In the genomic region with DNA sequence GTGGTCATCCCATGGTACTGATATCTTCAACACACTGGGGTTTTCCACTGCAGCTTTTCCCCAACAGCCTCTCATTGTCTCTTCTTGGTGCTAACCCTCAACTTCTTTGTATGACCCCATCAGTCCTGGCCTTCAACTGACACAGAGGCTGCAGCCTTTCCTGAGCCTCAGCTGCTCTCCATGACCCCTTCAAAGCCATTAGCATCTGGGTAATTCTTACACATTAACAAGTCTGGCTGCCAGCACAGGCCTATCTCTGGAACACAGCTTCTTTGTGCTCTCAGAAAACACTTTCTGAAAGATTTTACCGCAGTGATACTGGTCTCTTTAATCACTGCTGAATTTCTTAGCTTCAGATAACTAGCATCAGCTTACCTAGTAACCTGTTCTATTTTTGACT, we compare ENCODE assay signal across 20 mouse cellular contexts. TPM values are rescaled to one million over a fixed set of nuclear protein-coding genes. Genes with fewer than 3 reads are reported as not detected.
DNase-seq lines count a peak whose midpoint lies in the region; ATAC-seq and TF ChIP-seq lines count a peak whose summit lies in the region.
"Had no signal": no experiment of that assay in that cellular context is flagged by ENCODE, and none has a peak within 500 bp of the region (broad histone marks: within the 10 kb centered on the region; RNA-seq: fewer than 3 reads in every experiment).

No protein-coding gene starts in this region.

- H3K4me2 ChIP-seq in limb, embryonic 15.5 days: no peak overlapping the region
- H3K4me2 ChIP-seq: forebrain, embryonic 12.5 days; limb, embryonic 12.5 days; lung, embryonic 14.5 days had no signal

- no peaks in the 10 kb centered on the region; the same call in 1 of the 2 replicates for H3K4me1 ChIP-seq in limb, embryonic 15.5 days
- peaks cover 7% of the 10 kb centered on the region for H3K4me1 ChIP-seq in limb, embryonic 10.5 days

- intact Hi-C loops in gastrocnemius, adult 2 months (cut with DNase I): no loop called here

- no peak for DNase-seq in gastrocnemius, adult 2 months
- no peak for DNase-seq in gastrocnemius, adult 18-20 months (ENCODE audit: low spot score)
- peak; percentile 56 for DNase-seq in kidney, adult 9 months
- no peak for DNase-seq in kidney, postnatal 10 days
- no peak for DNase-seq in limb, embryonic 10.5 days (ENCODE audit: low spot score)
- DNase-seq in embryo, embryonic 10.5 days (ENCODE audit: low spot score): peak; percentile 39
- DNase-seq in thymus, postnatal 0 days (ENCODE audit: low spot score): no peak
- DNase-seq: adrenal gland, postnatal 10 days; cerebellum, adult 2 months; cerebellum, postnatal 25 days; lung, embryonic 14.5 days; lung, postnatal 36 days; thymus, adult 18-20 months; thymus, postnatal 4 days had no signal

- 61% methylated on average over 1 of the region's 1 CpGs for WGBS in limb, embryonic 15.5 days
- WGBS in limb, embryonic 10.5 days: 84% methylated on average over 1 of the region's 1 CpGs

- no peak for ATAC-seq in limb, embryonic 15.5 days (ENCODE audit: insufficient number of reproducible peaks, low FRiP score, low TSS enrichment, low read depth)

- peak overlapping the region; percentile 28; the same call in 1 of the 2 replicates for H3K27ac ChIP-seq in gastrocnemius, adult 2 months
- H3K27ac ChIP-seq in limb, embryonic 15.5 days: 0 out of 2 replicates have a peak overlapping the region, but pooled peaks have one; percentile 8
- no peak overlapping the region for H3K27ac ChIP-seq in limb, embryonic 10.5 days
- H3K27ac ChIP-seq: forebrain, embryonic 12.5 days; heart, embryonic 10.5 days; limb, embryonic 12.5 days; liver, embryonic 14.5 days had no signal

- no peaks in the 10 kb centered on the region for H3K9me3 ChIP-seq in limb, embryonic 15.5 days
- no peaks in the 10 kb centered on the region for H3K9me3 ChIP-seq in limb, embryonic 10.5 days (replicated peaks)
- H3K9me3 ChIP-seq: forebrain, embryonic 12.5 days; heart, embryonic 10.5 days; limb, embryonic 12.5 days; megakaryocyte, embryonic 14.5 days had no signal

- no peak overlapping the region for H3K4me3 ChIP-seq in gastrocnemius, adult 2 months
- H3K4me3 ChIP-seq in limb, embryonic 15.5 days: no peak overlapping the region
- no peak overlapping the region for H3K4me3 ChIP-seq in limb, embryonic 10.5 days
- H3K4me3 ChIP-seq: forebrain, embryonic 12.5 days; heart, embryonic 10.5 days; limb, embryonic 12.5 days; megakaryocyte, embryonic 14.5 days had no signal

- no peaks in the 10 kb centered on the region for H3K36me3 ChIP-seq in limb, embryonic 15.5 days
- H3K36me3 ChIP-seq in limb, embryonic 10.5 days: peaks cover 37% of the 10 kb centered on the region

- no peak overlapping the region for H3K9ac ChIP-seq in limb, embryonic 15.5 days
- H3K9ac ChIP-seq: forebrain, embryonic 12.5 days; limb, embryonic 12.5 days; liver, embryonic 14.5 days; lung, embryonic 14.5 days had no signal

- TF ChIP-seq CTCF in gastrocnemius, adult 2 months (IDR thresholded peaks at IDR 0.05): no peak

- H3K27me3 ChIP-seq in limb, embryonic 15.5 days: no peaks in the 10 kb centered on the region
- no peaks in the 10 kb centered on the region for H3K27me3 ChIP-seq in limb, embryonic 10.5 days (ENCODE audit: low read depth, poor library complexity, severe bottlenecking)
- H3K27me3 ChIP-seq: forebrain, embryonic 12.5 days; limb, embryonic 12.5 days; megakaryocyte, embryonic 14.5 days had no signal

RNA-seq across cellular contexts. Expression of gene Hacd2, which starts 17.9 kb away (rescaled TPM):
- total RNA-seq in gastrocnemius, adult 2 months (2021): 1 to 10 TPM; 1.8 TPM
- total RNA-seq in gastrocnemius, adult 18-20 months (2021): 1 to 10 TPM; 1.9 to 2.1 TPM
- polyA plus RNA-seq in limb, embryonic 15.5 days (2015; fragmentation: Nextera tagmentation; extraction: Ambion mirVana): 132 and 144 TPM in 2 replicates
- polyA plus RNA-seq in limb, embryonic 10.5 days (2016; fragmentation: Nextera tagmentation; extraction: Ambion mirVana): 67.0 and 73.4 TPM in 2 replicates
- 46.7 and 53.7 TPM in 2 replicates for polyA plus RNA-seq in thymus, postnatal 0 days (2015; fragmentation: Nextera tagmentation; extraction: Ambion mirVana)

Comparison
In these comparisons a context has a peak if more than half of its experiments do, and no peak if none do; other contexts are left out.
1. DNase-seq: peak in kidney, adult 9 months (single experiment) and embryo, embryonic 10.5 days (single experiment); none in gastrocnemius, adult 2 months (single experiment), gastrocnemius, adult 18-20 months (single experiment), kidney, postnatal 10 days (single experiment), limb, embryonic 10.5 days (single experiment) and thymus, postnatal 0 days (single experiment).